Mouse (Mus musculus): Measurements from ENCODE around the gene Selenop.

Gene Selenop

GRCm38 (mm10) chr15:3270646-3271077, 2.3 kb downstream of the Selenop start:
- DNase-seq (ENCODE audit: low spot score in 2 of 2): peak; percentile 56 to 66

DNA sequence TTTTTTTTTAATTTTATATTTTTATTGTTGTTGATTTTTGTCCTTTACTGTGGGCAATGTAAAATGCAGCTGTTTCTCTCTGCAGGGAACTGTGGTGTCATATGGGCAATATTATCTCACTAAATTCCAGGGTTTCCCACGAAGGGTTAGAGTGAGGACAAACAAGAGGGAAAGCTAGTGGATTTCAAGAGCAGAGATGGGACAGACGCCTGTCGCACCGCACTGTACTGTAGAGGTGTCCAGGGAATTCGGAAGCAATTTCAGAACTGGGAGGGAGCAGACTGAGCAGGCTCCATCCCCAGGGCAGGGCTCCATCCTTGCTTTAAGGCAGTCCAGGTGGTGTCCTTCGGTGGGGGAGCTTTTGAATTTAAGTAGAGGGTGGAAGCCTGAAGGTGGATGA, 2.9 kb downstream of the Selenop start:
- peak in 1 of 2 experiments; percentile 9 for DNase-seq (ENCODE audit: low spot score in 2 of 2)

GRCm38 (mm10) chr15:3273191-3273590, 4.8 kb downstream of the Selenop start:
- no peak for DNase-seq (ENCODE audit: low spot score in 2 of 2)

GRCm38 (mm10) chr15:3277391-3277790, 9.0 kb downstream of the Selenop start:
- no peak for DNase-seq (ENCODE audit: low spot score in 2 of 2)

DNA sequence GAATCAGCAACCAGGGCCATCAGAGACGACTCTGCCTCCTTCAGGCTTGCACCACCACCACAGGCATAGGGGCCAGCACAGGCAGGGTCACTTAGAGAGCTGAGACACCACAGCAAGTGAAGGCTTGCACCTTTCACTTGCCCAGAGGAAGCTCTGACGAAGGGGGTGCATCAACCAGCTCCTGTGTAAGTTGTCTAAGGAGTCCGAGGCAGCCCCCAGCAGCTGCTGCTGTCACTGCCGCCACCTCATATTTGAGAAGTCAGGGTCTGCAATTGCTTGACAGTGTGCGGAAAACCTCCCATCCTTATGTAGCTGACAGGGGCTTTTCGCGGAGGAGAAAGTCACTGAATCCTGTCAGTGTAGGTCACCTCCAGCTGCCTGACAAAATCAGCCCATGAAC, 10.9 kb downstream of the Selenop start:
- no peak for DNase-seq (ENCODE audit: low spot score in 2 of 2)

DNA sequence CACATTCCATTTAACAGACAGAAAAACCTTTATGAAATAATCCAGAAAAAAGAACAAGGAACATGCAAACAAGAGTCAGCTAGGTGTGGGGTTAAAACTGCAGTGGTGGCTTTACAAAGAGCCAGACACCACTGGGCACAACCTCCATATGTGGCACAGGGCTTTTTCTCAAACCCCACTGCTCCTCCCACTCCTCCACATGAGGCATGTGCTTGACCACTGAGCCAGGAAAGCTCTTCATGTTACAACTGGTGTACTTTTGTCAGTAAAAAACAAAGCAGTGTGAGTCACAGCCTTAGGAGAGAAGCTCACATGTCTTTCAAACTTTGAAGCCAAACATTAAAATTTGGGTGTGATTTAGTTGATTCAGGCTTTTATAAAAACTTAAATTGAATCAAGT, 12.9 kb downstream of the Selenop start:
- no peak for DNase-seq (ENCODE audit: low spot score in 2 of 2)

DNA sequence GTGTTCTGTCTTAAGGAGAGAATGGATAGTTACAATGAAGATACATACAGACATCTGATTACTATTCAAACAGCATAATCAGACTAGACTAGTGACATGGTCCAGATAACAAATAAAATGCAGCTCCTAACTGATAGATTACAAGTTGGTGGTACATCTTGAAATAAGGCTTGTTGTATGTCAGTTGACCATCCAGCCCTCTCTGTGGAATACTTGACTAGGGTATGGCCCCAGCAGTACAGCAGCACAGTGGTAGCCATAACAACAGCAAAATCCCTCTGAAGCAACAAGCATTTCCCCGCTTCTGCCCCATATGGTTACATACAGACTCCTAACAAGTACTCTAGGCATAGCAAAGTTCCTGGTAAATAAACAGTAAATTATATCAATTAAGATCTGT, 13.4 kb downstream of the Selenop start:
- DNase-seq (ENCODE audit: low spot score in 2 of 2): no peak

DNA sequence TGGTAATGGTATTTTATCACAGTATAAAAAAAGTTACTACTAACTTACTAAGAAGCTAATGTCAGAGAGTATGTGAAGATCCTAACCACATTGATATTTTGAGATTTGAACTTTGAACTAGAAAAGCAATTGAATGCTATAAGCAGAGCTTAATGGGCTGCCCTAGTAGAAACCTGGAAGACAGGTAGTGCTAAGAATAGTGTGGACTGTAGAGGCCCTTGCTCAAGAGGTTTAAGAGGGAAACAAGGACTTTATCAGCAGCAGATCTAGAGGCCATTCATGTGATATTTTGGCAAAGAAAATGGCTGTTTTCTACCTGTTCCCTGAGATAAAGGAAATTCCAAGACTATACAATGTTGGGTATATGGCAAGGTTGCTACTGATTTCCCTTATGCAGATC, 17.7 kb downstream of the Selenop start:
- DNase-seq (ENCODE audit: low spot score in 2 of 2): no peak

DNA sequence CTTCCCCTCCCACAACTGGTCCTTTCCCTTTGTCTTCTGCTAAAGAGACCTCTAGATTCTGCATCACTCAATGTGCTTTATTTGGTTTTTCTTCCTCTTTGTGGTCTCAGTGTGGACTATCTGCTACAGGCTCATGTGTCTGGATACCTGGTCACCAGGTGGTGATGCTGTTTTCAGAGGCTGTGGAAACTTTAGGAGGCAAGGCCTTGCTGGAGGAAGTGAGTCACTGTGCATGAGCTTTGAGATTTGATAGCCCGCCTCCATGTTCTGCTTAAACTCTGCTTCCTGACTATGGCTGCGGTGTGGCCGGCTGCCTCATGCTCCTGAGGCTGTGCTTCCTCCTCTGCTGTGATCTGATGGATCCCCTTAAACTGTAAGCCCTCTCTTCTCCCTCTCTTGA, 22.1 kb downstream of the Selenop start:
- no peak for DNase-seq (ENCODE audit: low spot score in 2 of 2)

DNA sequence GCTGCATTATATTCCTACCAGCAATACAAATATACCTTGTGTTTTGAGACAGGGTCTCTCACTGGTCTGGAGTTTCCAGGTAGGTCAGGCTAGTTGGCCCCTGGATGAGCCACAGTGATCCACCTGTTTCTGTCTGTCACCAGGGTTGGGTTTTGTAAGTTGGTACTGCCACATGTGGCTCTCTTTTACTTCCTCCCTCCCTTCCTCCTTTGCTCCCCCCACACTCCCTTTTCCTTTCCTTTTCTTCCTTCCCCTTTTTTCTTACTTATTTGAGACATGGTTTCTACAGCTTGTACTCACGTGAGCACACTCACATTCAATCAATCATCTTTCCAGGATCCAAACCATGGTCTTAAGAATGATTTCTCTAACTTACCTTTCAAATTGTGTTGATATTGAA, 25.1 kb downstream of the Selenop start:
- DNase-seq (ENCODE audit: low spot score in 2 of 2): no peak

DNA sequence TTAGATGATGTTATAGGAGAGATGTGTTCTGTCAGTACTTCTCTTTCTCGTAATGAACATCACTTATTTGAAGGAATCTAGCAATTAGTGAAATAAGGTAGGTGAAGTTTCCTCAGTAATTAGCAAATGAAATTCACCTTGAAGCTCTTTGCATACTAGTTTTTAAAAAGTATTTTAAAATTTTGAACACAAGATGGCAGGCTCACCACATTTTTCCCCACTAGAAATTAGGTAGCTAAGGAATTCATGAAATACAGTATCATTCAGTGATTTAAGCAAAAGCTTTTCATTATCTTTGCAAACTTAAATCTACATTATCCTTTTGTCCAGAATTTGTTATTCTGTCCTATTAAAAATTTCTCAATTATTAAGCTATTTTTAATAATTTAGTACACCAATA, 27.6 kb downstream of the Selenop start:
- no peak for DNase-seq (ENCODE audit: low spot score in 2 of 2)

DNA sequence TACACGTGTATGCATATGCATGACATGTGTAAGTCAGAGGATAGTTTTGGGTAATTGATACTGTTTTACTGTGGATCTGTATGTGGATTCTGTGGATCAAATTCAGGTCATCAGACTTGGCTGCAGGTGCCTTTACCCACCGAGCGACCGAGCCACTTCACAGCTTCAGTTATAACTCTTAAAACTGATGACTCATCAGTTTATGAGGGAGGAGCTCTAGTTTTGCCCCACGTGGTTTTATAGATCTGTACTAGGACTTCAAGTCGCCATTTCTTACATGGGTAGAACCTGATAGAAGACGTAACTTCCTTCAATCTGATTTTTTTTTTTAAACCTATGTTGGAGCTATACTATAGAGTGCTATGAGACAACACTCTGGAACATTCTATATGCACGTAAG, 29.3 kb downstream of the Selenop start:
- DNase-seq (ENCODE audit: low spot score in 2 of 2): no peak

DNA sequence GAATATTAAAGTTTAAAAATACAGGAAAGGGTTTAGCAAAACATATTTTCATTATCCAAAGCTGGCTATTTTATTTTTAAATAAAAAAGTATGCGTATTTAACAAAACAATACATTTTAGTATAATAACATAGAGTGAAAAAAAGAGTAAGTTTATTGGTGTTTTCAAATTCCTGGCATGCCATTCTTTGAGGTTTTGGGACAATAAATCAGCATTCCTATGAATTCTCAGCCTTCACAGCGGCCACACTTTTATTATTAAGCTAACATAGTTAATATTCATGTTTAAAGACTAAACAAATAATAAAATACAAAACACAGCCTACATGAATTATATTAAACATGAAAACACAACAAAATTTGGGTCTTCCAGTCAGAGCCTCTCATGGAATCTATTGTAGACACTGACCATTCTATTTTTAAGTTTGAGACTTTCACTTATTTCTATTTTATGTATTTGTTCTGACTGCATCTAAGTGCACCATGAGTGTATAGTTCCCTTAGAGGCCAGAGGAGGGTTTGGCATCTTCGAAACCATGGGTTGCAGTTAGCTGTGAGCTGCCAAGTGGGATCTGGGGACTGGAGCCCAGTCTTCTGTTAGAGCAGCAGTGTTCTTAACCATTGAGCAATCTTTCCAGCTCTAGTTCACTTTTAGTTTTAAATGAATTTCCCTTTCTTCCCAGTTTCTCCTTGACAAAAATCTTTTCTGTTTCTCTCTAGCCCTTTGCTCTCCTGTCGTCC, 32.2 kb downstream of the Selenop start:
- DNase-seq (ENCODE audit: low spot score in 2 of 2): no peak

- no peak for DNase-seq (ENCODE audit: low spot score in 2 of 2)
Measured at GRCm38 (mm10) chr15:3303426-3303825, 35.1 kb downstream of the Selenop start, which contains the start of gene Ccdc152. Gene Ccdc152 (minus strand): TSS chr15:3303526.

GRCm38 (mm10) chr15:3309856-3310255, 41.5 kb downstream of the Selenop start:
- peak in 1 of 2 experiments; percentile 14 for DNase-seq (ENCODE audit: low spot score in 2 of 2)

DNA sequence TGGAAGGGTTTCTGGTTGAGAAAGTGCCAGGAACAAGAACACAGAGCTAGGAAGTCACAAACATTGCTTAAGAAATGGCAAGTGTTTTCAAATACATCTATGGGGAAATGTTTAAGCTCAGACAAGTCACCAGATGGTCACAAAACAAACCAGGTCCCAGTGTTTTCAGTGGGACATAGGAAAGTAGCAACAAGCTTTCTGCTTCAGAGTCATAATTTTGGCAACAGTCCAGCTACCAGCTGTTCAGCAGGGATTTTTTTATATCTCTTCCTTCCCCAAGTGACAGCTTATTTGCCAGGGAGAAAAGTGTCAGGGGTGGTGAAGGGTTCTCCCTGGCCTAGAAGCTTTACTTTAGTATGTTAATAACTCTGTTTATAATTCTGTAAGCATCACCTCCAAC, 44.6 kb downstream of the Selenop start:
- DNase-seq (ENCODE audit: low spot score in 2 of 2): no peak

- DNase-seq (ENCODE audit: low spot score in 2 of 2): no peak
Measured at GRCm38 (mm10) chr15:3316617-3317016, 48.3 kb downstream of the Selenop start.

DNA sequence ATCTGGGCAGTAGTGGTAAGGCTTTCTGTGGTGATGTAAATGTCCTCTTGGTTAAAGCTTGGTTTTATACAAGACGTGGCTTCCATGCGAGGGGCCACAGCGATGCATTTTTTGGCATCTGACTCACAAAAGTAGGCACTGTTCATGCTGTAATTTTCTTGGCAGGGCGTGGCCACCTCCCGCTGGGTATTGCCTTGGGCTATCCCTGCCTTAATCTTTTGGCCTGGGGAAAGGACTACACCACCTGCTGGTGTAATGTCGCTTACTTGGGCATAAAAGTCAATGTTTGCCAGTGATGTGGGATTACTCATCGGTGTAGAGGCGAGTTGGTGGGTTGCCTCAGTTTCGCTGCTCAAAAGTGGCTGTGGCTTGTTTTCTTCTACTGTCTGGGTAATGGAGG, 51.6 kb downstream of the Selenop start:
- no peak for DNase-seq (ENCODE audit: low spot score in 2 of 2)

GRCm38 (mm10) chr15:3323041-3323440, 54.7 kb downstream of the Selenop start:
- no peak for DNase-seq (ENCODE audit: low spot score in 2 of 2)

All from thymus, postnatal 10 days (tissue).